Mouse (Mus musculus) natural killer cell, adult 2 months (primary cell): ENCODE measurements around the gene Npr1.

Experiments used
- DNase-seq, 2 experiments: peaks; one replicate each; pipeline ENCODE4 v3.0.0; 2022; ENCODE audit warnings: low spot score in 2 of 2

Gene Npr1

DNA sequence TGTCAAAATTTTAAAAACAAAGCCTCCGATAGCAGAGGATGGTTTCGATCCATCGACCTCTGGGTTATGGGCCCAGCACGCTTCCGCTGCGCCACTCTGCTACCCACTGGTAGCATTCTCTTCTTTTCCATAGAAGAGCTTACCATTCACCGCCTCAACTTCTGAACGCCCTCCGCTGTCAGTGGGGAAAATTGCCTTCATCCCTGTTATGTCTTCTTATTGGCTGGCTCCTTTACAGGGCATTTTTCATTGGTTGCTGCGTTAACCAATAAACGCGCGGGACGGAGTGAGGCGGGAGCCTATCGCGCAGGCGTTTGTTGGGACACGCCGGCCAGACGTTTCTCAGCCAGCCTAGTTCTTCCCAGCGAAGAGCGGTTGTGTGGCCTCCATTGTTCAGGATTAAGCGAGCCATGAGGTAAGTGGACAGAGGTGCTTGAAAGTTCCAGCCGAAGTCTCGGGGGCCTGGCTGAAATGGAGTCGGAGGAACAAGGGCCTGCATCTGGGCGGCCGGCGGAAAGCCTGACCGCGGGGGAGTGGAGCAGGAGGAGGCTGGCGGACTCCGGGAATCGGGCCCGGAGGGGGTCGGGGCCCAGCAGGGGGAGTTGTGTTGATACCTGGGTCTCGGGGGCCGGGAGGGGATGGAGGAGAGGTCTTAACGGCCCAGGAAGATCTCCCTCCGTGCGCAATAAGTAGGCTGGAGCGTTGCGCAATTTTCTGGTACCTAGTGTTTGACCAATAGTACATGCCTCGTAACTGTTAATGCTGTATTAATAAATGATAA, 10.4 kb upstream of the Npr1 start, which contains the start of gene Ilf2:
TSS of gene Ilf2 (plus strand) at position 296 of the 781 bp plus-strand sequence.
- peak; percentile 94 to 95 for DNase-seq

- no peak for DNase-seq
Observed at GRCm38 (mm10) chr3:90475151-90475830, 9.6 kb upstream of the Npr1 start.

DNA sequence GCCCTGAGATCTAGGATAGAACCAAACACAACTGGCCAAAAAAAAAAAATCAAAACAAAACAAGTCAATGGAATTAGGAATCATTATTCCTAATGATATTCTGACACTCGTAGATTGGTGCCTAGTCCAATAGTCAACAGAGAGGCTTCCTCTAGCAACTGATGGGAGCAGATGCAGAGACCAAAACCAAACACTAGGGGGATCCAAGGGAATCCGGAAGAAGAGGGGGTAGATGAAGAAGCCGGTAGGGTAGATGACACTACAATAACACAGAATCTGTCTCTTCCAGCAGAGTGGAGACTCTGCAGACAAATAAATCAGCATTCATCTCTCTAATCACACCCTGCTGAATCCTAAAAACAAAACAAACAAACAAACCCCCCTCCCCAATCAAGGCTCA, 6.5 kb upstream of the Npr1 start:
- peak; percentile 67 to 75 for DNase-seq

- DNase-seq, result no peak
Observed at GRCm38 (mm10) chr3:90467618-90468300, 2.1 kb upstream of the Npr1 start.

DNA sequence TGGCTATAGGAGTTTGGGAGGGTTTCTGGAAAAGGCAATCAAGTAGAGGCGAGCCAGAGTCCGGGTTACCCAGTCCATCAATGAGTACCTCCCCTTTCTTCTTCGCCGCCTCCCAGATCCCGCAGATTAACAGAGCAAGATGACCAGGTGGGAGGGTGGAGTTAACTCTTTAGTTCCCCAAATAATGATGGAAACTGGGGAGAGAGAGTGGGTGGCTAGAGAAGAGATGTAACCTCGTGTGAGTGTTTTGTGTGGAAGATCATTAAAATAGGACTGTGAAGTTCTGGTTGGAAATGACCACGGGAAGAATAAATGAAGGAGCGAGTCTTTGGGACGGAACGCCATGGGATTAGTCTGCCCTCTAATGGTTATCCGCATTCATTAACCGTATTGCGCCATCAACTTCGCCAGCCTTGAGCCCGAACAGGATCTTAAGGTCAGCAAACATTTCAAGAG, 673 bp upstream of the Npr1 start:
- no peak for DNase-seq

DNA sequence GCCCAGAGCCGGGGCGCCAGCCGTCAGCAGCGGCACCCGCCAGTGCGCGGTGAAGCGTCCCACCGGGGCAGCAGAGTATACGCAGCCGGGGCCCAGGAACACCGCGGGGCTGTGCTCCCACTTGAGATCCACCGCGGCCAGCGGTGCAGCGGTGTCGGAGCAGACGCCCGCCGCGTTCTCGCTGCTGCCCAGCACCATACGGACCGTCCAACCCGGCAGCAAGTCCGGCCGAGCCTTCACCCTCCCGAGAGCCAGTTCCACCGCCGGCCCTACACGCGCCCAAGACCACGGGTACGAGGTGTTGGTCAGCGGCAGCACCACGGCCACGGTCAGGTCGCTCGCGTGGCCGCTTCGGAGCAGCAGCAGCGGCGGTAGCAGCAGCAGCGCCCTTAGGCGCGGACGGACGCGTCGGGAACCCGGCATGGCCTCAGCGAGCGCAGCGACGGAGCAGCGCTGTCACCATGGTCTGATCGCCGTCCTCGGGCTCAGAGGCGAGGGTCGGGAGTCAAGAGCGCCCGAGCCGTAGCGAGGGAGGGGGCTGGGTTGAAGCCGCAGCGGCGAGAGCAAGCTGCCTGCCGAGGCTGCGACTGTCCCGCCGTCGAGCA, 483 bp downstream of the Npr1 start:
- DNase-seq, result peak in 1 of 2 experiments; percentile 18

DNA sequence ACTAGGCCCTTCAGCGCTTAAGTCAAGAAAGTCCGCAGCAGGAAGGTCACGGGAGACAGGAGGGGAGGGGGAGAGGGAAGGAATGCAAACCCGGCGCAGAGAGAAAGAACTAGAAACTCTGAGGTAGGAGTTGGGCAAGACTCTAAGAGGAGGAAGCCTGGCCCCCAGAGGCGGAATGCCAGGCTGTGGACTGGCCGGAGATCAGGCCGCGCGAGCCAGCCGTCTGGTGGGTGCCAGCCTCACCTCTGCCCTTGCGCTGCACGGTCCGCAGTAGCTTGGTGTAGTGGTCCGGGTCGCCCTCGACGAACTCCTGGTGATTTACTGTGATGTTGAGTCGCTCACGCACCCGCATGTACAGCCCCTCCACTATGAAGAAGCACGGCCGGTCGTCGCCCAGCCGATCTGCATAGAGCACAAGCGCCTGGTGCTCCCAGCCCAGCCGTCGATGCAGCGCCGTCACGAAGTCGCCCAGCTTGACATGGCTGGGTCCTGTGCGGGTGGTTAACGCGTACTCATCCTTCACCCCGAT, 1.1 kb downstream of the Npr1 start:
- DNase-seq, result no peak

- no peak for DNase-seq
Observed at GRCm38 (mm10) chr3:90462579-90462978, 3.1 kb downstream of the Npr1 start.

DNA sequence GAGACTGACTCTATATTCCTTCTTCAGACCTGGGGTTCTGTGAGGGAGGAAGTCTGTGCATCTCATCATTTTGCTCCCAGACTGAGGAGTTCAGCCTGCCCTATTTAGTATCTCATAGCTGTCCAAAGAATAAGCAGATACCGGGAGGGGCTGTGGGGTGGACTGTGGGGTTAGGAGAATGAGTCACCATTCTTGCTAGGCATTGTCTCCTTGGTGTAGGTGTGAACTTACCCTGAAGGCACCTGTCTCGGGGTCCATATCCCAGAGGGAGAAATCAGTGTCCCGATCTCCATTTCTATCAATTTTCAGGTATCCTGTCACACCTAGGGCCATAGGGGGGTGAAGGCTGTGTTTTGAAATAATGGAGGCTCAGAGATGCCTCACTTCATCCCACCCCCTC, 3.7 kb downstream of the Npr1 start:
- no peak for DNase-seq

DNA sequence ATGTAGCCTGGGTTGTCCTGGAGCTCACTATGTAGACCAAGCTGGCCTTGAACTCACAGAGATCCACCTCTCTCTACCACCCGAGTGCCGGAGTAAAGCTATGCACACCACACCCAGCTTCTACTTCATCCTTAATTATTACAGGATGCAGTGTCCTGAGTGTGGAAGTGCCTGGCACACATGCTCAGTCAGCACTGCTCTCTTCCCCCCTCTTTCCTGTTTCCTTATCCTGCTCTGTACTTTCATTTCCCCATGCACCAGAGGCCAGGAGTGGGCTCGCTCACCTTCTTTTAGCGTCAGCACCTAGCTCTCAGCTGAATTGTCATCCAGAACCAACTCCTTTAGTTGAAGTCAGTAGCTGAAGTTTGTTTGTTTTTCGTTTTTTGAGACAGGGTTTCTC, 5.4 kb downstream of the Npr1 start:
- no peak for DNase-seq

GRCm38 (mm10) chr3:90459727-90460126, 5.9 kb downstream of the Npr1 start:
- no peak for DNase-seq

DNA sequence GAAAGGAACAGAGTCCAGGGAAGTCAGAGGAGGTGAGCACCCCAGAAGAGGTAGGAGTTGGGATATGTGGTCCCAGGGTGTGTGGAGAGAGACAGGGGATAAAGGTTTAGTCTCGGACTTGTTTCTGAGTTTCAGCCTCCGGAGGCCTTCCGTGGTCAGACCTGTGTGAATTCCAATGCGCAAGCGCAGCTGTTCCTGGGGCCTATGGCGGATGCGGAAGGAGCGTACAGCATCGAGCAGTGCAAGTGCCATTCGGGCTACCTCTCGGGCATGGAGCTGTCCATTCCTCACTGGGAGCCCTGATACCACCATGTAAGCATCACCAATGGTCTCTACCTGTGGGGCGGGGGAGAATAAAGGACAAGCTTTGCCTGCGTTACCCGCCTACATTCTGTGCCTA, 10.7 kb downstream of the Npr1 start:
- DNase-seq, result no peak

- DNase-seq, result no peak
Observed at GRCm38 (mm10) chr3:90451396-90452095, 14.1 kb downstream of the Npr1 start.

DNA sequence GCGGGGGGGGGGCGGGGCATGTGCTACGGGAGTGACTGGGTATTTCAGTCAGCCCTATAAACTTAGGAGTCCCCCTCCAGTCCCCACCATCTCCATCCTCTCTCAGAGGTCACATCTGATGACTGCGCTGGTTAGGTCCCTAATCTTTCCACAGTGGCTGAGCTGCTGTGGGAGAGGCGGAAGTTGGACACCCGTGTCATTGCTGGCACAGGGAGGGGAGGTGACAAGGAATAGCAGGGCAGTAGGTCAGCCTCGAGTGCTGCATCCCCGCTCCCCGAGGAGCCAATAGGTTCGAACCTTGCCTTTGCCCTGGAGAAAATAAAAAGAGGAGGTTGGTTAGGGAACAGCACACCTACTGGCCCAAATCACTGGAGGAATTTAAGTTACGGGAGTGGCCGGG, 14.8 kb downstream of the Npr1 start:
- no peak for DNase-seq

- no peak for DNase-seq
Observed at GRCm38 (mm10) chr3:90448626-90449025, 17.0 kb downstream of the Npr1 start.

GRCm38 (mm10) chr3:90447123-90447494, 18.6 kb downstream of the Npr1 start:
- no peak for DNase-seq

GRCm38 (mm10) chr3:90446389-90447122, 19.1 kb downstream of the Npr1 start:
- peak; percentile 24 to 26 for DNase-seq

GRCm38 (mm10) chr3:90445417-90446200, 20.1 kb downstream of the Npr1 start:
- no peak for DNase-seq

- no peak for DNase-seq
Observed at GRCm38 (mm10) chr3:90443977-90444376, 21.7 kb downstream of the Npr1 start.

GRCm38 (mm10) chr3:90440756-90441155, 24.9 kb downstream of the Npr1 start:
- DNase-seq, result no peak
